Mouse (Mus musculus): Measurements from ENCODE around the gene Cdcp1.

DNA sequence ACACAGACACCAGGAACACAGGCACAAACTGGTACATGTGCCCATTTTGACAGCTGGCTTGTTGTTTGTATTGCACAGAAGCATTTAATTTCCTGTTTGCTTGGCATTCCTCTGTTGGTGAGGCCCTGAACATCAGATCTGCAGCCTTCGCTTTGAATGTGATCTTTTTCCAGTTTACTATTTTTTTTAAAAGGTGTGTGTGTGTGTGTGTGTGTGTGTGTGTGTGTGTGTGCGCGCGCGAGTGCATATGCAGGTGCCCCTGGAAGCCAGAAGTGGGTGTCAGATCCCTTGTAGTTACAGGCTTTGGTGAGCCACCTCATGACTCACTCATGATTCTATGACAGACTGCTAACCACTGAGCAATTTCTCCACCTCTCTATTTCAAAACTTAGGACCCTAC is 24.4 kb upstream of the Cdcp1 start:
- no peak for TF ChIP-seq GATA1 (IDR thresholded peaks at IDR 0.05; ENCODE audit: borderline replicate concordance, low read length)
- TF ChIP-seq FLI1 (IDR thresholded peaks at IDR 0.05; ENCODE audit: low read length) = no peak

Measured in megakaryocyte, embryonic 14.5 days (primary cell).